Comparison of ENCODE assay signal across 8 mouse cellular contexts in genomic region chr4:134402571-134403262, GRCm38 (mm10). TPM values are rescaled to one million over a fixed set of nuclear protein-coding genes. Genes with fewer than 3 reads are reported as not detected.
DNase-seq lines count a peak whose midpoint lies in the region; TF ChIP-seq lines count a peak whose summit lies in the region.

No protein-coding gene starts in this region.

- peak overlapping the region; percentile 17; the same call in 1 of the 2 replicates for H3K27ac ChIP-seq in heart, adult 2 months

- no peak overlapping the region for H3K9ac ChIP-seq in heart, adult 2 months (ENCODE audit: low read depth, low read length)

- no peaks in the 10 kb centered on the region for H3K36me3 ChIP-seq in heart, adult 2 months (ENCODE audit: control insufficient read depth, insufficient read depth, low read length)

- intact Hi-C loops in heart, adult 2 months (cut with DNase I) = no loop called here

- DNase-seq in right cerebral cortex, adult 18-20 months = peak; percentile 22
- DNase-seq in right cerebral cortex, postnatal 4 days = no peak
- peak; percentile 66 to 77 for DNase-seq in heart, adult 2 months
- peak; percentile 52 for DNase-seq in kidney, postnatal 14 days
- peak; percentile 32 for DNase-seq in naive thymus-derived CD4-positive, alpha-beta T cell, adult 2 months (ENCODE audit: low read depth)
- DNase-seq in thymus, postnatal 10 days (ENCODE audit: low spot score in 2 of 2) = no peak
- DNase-seq in cerebellum, adult 9-11 months = no peak
- DNase-seq in frontal cortex, postnatal 36 days (ENCODE audit: low spot score in 2 of 2) = no peak

- H3K27me3 ChIP-seq in heart, adult 2 months (ENCODE audit: control insufficient read depth, insufficient read depth, low read length) = no peaks in the 10 kb centered on the region

- TF ChIP-seq EP300 in heart, adult 2 months (IDR thresholded peaks at IDR 0.05; ENCODE audit: insufficient read depth, low read depth, low read length) = no peak

- no peak for TF ChIP-seq CTCF in heart, adult 2 months (IDR thresholded peaks at IDR 0.05)

- WGBS in heart, adult 2 months = 16% methylated on average over 16 of the region's 16 CpGs

- H3K4me1 ChIP-seq in heart, adult 2 months (ENCODE audit: control insufficient read depth, insufficient read depth, low read length) = peaks cover 7% of the 10 kb centered on the region

- no peak for TF ChIP-seq POLR2A in heart, adult 2 months (IDR thresholded peaks at IDR 0.05; ENCODE audit: insufficient read depth, low read depth, low read length)

- H3K79me2 ChIP-seq in heart, adult 2 months (replicated peaks; ENCODE audit: control insufficient read depth, insufficient read depth, low read length) = no peaks in the 10 kb centered on the region

- no peak overlapping the region for H3K4me3 ChIP-seq in heart, adult 2 months

RNA-seq across cellular contexts. Expression of gene Pafah2, which starts 6.6 kb away (rescaled TPM):
- total RNA-seq in heart, adult 2 months (2021) = 10 to 100 TPM in 1 of 2 experiments, 1 to 10 TPM in 1; 6.4 to 11.0 TPM
- 11.7 and 17.8 TPM in 2 replicates for polyA plus RNA-seq in heart, adult 2 months (2012; rRNA removed)

RNA-seq across cellular contexts. Expression of gene Extl1, which starts 19.1 kb away (rescaled TPM):
- 10 to 100 TPM; 18.0 to 19.6 TPM for total RNA-seq in heart, adult 2 months (2021)
- polyA plus RNA-seq in heart, adult 2 months (2012; rRNA removed) = 23.7 and 24.4 TPM in 2 replicates

RNA-seq across cellular contexts. Expression of gene Slc30a2, which starts 59.7 kb away (rescaled TPM):
- total RNA-seq in heart, adult 2 months (2021) = under 1 TPM; 0.45 to 0.65 TPM
- polyA plus RNA-seq in heart, adult 2 months (2012; rRNA removed) = 0.12 and 0.35 TPM in 2 replicates

Comparison
In these comparisons a context has a peak if more than half of its experiments do, and no peak if none do; other contexts are left out.
1. DNase-seq: peak in right cerebral cortex, adult 18-20 months (single experiment), heart, adult 2 months (2 of 2), kidney, postnatal 14 days (single experiment) and naive thymus-derived CD4-positive, alpha-beta T cell, adult 2 months (single experiment); none in right cerebral cortex, postnatal 4 days (single experiment), thymus, postnatal 10 days (0 of 2), cerebellum, adult 9-11 months (single experiment) and frontal cortex, postnatal 36 days (0 of 2).